Mouse (Mus musculus): Measurements from ENCODE around the gene Tapt1. TPM values are rescaled to one million over a fixed set of nuclear protein-coding genes. Genes with fewer than 3 reads are reported as not detected.
A peak's percentile ranks its signal among the peaks of the same experiment; 100 is the strongest.

Tapt1 gene
- polyA plus RNA-seq, 1 experiment: 41.9 TPM

- peak overlapping the region; percentile 80 for H3K27ac ChIP-seq (ENCODE audit: control insufficient read depth, insufficient read depth, low read depth, low read length, poor library complexity)
- TF ChIP-seq CTCF (IDR thresholded peaks at IDR 0.05; ENCODE audit: control insufficient read depth, insufficient read depth, low read length) (no peak), POLR2A (IDR thresholded peaks at IDR 0.05; ENCODE audit: borderline replicate concordance, control insufficient read depth, low read depth, low read length) (no peak)
- 45% methylated on average over 1 of the region's 1 CpGs for WGBS
- H3K4me3 ChIP-seq (replicated peaks; ENCODE audit: control insufficient read depth, low read depth, low read length): no peak overlapping the region
- H3K4me1 ChIP-seq (ENCODE audit: control insufficient read depth, insufficient read depth, low read length): peaks cover 6% of the 10 kb centered on the region; the same call in 1 of the 2 replicates
Observed at GRCm38 (mm10) chr5:44203410-44203809, 23.0 kb downstream of the Tapt1 start.

GRCm38 (mm10) chr5:44201665-44202064 is 24.8 kb downstream of the Tapt1 start:
- no peak for TF ChIP-seq POLR2A (IDR thresholded peaks at IDR 0.05; ENCODE audit: borderline replicate concordance, control insufficient read depth, low read depth, low read length)
- TF ChIP-seq CTCF (IDR thresholded peaks at IDR 0.05; ENCODE audit: control insufficient read depth, insufficient read depth, low read length): no peak
- peaks cover 6% of the 10 kb centered on the region; the same call in 1 of the 2 replicates for H3K4me1 ChIP-seq (ENCODE audit: control insufficient read depth, insufficient read depth, low read length)

DNA sequence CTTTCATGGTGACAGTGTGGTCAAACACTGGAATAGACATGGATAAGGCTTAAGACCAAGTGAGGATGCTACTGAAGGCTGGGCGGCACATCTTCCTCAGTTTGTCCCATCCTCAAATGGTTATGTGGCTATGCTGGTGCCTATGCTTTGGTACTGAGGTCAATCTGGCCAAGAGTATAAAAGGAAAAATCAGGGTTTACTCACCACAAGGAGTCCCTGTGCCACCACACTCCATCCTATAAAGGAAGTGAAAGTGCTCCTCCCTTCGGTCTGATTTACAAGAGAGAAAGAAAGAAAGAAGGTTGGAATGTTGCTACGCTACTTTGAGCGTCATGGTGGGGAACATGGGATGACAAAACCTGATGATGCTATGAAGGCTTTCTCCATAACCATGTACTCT is 27.3 kb downstream of the Tapt1 start:
- TF ChIP-seq POLR2A (IDR thresholded peaks at IDR 0.05; ENCODE audit: borderline replicate concordance, control insufficient read depth, low read depth, low read length) (no peak), CTCF (IDR thresholded peaks at IDR 0.05; ENCODE audit: control insufficient read depth, insufficient read depth, low read length) (no peak)
- Histone ChIP-seq H3K27ac (ENCODE audit: control insufficient read depth, insufficient read depth, low read depth, low read length, poor library complexity) (no peak overlapping the region), H3K4me1 (ENCODE audit: control insufficient read depth, insufficient read depth, low read length) (no peaks in the 10 kb centered on the region; the same call in 1 of the 2 replicates), H3K4me3 (replicated peaks; ENCODE audit: control insufficient read depth, low read depth, low read length) (no peak overlapping the region)
- 69% methylated on average over 4 of the region's 4 CpGs for WGBS

More at GRCm38 (mm10) chr5:44201665-44202064, 24.8 kb downstream of the Tapt1 start:
- H3K27ac ChIP-seq (ENCODE audit: control insufficient read depth, insufficient read depth, low read depth, low read length, poor library complexity): no peak overlapping the region
- no peak overlapping the region for H3K4me3 ChIP-seq (replicated peaks; ENCODE audit: control insufficient read depth, low read depth, low read length)

GRCm38 (mm10) chr5:44198471-44198870 is 28.0 kb downstream of the Tapt1 start:
- H3K4me1 ChIP-seq (ENCODE audit: control insufficient read depth, insufficient read depth, low read length): no peaks in the 10 kb centered on the region; the same call in 1 of the 2 replicates
- TF ChIP-seq CTCF (IDR thresholded peaks at IDR 0.05; ENCODE audit: control insufficient read depth, insufficient read depth, low read length): no peak
- TF ChIP-seq POLR2A (IDR thresholded peaks at IDR 0.05; ENCODE audit: borderline replicate concordance, control insufficient read depth, low read depth, low read length): no peak
- H3K4me3 ChIP-seq (replicated peaks; ENCODE audit: control insufficient read depth, low read depth, low read length): no peak overlapping the region
- H3K27ac ChIP-seq (ENCODE audit: control insufficient read depth, insufficient read depth, low read depth, low read length, poor library complexity): no peak overlapping the region
- WGBS: 66% methylated on average over 4 of the region's 4 CpGs

GRCm38 (mm10) chr5:44197806-44198205 is 28.6 kb downstream of the Tapt1 start:
- H3K27ac ChIP-seq (ENCODE audit: control insufficient read depth, insufficient read depth, low read depth, low read length, poor library complexity): no peak overlapping the region
- no peaks in the 10 kb centered on the region; the same call in 1 of the 2 replicates for H3K4me1 ChIP-seq (ENCODE audit: control insufficient read depth, insufficient read depth, low read length)
- no peak overlapping the region for H3K4me3 ChIP-seq (replicated peaks; ENCODE audit: control insufficient read depth, low read depth, low read length)
- 24% methylated on average over 5 of the region's 5 CpGs for WGBS
- TF ChIP-seq POLR2A (IDR thresholded peaks at IDR 0.05; ENCODE audit: borderline replicate concordance, control insufficient read depth, low read depth, low read length): no peak
- no peak for TF ChIP-seq CTCF (IDR thresholded peaks at IDR 0.05; ENCODE audit: control insufficient read depth, insufficient read depth, low read length)

GRCm38 (mm10) chr5:44196167-44196566 is 30.3 kb downstream of the Tapt1 start:
- H3K4me1 ChIP-seq (ENCODE audit: control insufficient read depth, insufficient read depth, low read length): no peaks in the 10 kb centered on the region; the same call in 1 of the 2 replicates
- H3K27ac ChIP-seq (ENCODE audit: control insufficient read depth, insufficient read depth, low read depth, low read length, poor library complexity): no peak overlapping the region
- no peak for TF ChIP-seq CTCF (IDR thresholded peaks at IDR 0.05; ENCODE audit: control insufficient read depth, insufficient read depth, low read length)
- no peak for TF ChIP-seq POLR2A (IDR thresholded peaks at IDR 0.05; ENCODE audit: borderline replicate concordance, control insufficient read depth, low read depth, low read length)
- H3K4me3 ChIP-seq (replicated peaks; ENCODE audit: control insufficient read depth, low read depth, low read length): no peak overlapping the region
- 64% methylated on average over 4 of the region's 4 CpGs for WGBS

- Histone ChIP-seq H3K4me3 (replicated peaks; ENCODE audit: control insufficient read depth, low read depth, low read length) (no peak overlapping the region), H3K27ac (ENCODE audit: control insufficient read depth, insufficient read depth, low read depth, low read length, poor library complexity) (no peak overlapping the region), H3K4me1 (ENCODE audit: control insufficient read depth, insufficient read depth, low read length) (no peaks in the 10 kb centered on the region; the same call in 1 of the 2 replicates)
- no peak for TF ChIP-seq POLR2A (IDR thresholded peaks at IDR 0.05; ENCODE audit: borderline replicate concordance, control insufficient read depth, low read depth, low read length)
- no peak for TF ChIP-seq CTCF (IDR thresholded peaks at IDR 0.05; ENCODE audit: control insufficient read depth, insufficient read depth, low read length)
Observed at GRCm38 (mm10) chr5:44187370-44187769, 39.1 kb downstream of the Tapt1 start.

DNA sequence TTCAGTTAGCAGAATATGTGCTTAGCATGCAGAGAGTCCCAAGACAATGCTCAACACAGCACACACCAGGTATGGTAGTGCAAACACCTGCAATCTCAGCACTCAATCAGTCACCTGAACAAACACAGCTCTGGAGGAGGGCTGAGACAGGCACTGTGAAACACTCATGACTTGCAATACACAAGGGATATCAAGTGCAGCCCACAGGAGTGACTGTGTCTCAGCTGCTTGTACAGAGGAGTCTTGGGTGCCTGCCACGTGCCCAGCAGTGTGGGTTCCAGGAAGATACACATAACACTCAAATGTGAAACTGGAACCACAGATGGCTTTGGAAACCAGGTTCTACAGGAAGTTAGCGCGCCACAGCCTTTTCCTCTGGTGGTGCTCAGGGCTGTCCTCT is 44.8 kb downstream of the Tapt1 start:
- Histone ChIP-seq H3K4me1 (ENCODE audit: control insufficient read depth, insufficient read depth, low read length) (no peaks in the 10 kb centered on the region; the same call in 1 of the 2 replicates), H3K4me3 (replicated peaks; ENCODE audit: control insufficient read depth, low read depth, low read length) (no peak overlapping the region), H3K27ac (ENCODE audit: control insufficient read depth, insufficient read depth, low read depth, low read length, poor library complexity) (no peak overlapping the region)
- no peak for TF ChIP-seq CTCF (IDR thresholded peaks at IDR 0.05; ENCODE audit: control insufficient read depth, insufficient read depth, low read length)
- no peak for TF ChIP-seq POLR2A (IDR thresholded peaks at IDR 0.05; ENCODE audit: borderline replicate concordance, control insufficient read depth, low read depth, low read length)
- 19% methylated on average over 3 of the region's 3 CpGs for WGBS

GRCm38 (mm10) chr5:44180450-44180849 is 46.0 kb downstream of the Tapt1 start:
- Histone ChIP-seq H3K4me3 (replicated peaks; ENCODE audit: control insufficient read depth, low read depth, low read length) (no peak overlapping the region), H3K27ac (ENCODE audit: control insufficient read depth, insufficient read depth, low read depth, low read length, poor library complexity) (no peak overlapping the region), H3K4me1 (ENCODE audit: control insufficient read depth, insufficient read depth, low read length) (no peaks in the 10 kb centered on the region; the same call in 1 of the 2 replicates)
- 88% methylated on average over 3 of the region's 3 CpGs for WGBS
- TF ChIP-seq CTCF (IDR thresholded peaks at IDR 0.05; ENCODE audit: control insufficient read depth, insufficient read depth, low read length) (no peak), POLR2A (IDR thresholded peaks at IDR 0.05; ENCODE audit: borderline replicate concordance, control insufficient read depth, low read depth, low read length) (no peak)

Measured in bone marrow, adult 2 months (tissue).